Mouse (Mus musculus): ENCODE data around the gene Fcmr.

Fcmr gene

DNA sequence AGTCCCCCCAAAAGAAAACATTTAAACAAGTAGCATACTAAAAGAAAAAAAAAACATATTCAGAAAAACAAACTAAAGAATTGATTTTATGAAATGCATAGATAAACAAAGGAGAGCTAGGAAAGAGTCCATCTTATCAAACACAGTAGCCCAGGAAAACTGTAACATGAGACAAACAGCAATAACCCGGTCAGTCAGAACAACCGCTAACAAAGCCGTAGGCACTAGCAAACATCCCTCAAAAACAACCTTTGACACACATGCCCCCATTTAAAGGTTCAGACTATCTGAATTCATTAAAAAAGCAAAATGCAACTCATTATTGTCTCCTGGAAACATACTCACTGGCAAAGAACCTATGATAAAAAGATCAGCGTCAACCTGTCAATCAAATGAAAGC is 8.0 kb upstream of the Fcmr start:
- no peak for DNase-seq (ENCODE audit: low spot score in 2 of 2)

DNA sequence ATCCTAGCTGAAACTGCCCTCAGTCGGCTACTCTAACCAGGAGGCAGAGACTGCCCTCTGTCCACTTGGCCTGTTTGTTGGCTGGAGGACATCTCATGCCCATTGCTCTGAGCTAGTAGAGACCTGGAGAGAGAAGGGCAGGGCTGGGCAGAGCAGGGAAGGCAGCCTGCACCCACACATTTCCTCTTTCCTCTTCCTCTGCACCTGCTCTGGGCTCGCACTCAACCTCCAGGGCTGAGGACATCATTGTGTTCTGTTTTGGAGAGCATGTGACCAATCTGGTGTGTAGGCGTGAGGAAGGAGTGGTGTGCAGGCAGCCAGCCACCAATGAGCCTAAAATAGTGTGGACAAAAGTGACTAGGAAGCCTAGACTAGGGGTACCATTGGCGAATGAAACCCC is 1.2 kb upstream of the Fcmr start:
- DNase-seq (ENCODE audit: low spot score in 2 of 2), result no peak

DNA sequence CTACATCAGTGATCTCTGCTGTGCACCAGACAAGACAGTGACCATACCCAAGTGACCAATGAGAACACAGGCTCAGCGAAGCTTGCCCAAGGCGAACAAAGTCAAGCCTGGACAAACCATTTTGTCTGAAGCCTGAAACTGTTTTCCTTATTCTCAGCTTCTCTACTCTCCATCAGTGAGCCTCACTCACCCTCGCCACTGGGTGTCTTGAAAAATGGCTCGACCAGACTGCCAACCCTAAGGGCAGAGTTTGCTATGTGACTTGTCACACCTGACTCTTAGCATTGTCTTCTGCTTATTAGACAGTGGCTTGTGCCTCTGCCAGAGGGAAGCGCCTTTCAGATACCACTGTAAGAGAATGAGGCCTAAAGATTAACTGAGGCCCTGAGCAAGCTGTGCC is 728 bp upstream of the Fcmr start:
- no peak for DNase-seq (ENCODE audit: low spot score in 2 of 2)

DNA sequence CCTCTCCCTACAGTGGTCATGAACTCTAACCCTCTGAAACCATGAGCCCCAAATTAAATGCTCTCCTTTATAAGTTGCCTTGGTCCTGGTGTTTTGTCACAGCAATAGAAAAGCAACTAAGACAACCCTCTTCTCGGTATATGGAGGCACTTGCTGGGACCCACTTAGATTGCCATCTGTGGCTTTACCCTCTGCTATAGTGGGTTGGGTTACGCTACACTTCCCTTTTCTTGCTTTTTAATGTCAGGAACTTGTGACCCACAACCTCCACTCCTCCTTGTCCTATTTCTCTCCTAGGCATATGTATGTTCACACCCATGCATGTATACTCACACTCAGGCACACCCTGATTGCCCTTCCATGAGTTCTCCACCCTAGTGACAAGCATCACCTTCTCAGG is 7.4 kb downstream of the Fcmr start:
- DNase-seq (ENCODE audit: low spot score in 2 of 2), result no peak

DNA sequence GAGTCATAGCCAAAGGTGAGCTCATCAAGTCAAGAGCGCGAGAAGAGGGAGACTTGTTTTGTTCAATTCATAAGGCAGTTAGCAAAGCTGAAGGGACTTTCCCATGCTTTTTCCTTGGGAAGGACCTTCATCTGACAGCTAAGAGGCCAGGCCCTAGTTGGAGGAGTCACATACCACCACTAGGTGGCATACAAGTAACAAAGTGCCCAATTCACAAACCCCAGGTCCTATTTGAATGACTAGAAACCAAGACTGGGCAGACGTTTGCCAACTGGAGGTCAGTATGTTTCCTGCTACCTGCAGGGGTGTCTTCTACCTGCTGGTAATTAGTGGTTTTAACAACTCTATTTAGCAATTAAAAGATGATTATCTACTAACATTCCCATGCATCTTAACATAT is 9.7 kb downstream of the Fcmr start:
- peak in 1 of 2 experiments; percentile 59 for DNase-seq (ENCODE audit: low spot score in 2 of 2)

DNA sequence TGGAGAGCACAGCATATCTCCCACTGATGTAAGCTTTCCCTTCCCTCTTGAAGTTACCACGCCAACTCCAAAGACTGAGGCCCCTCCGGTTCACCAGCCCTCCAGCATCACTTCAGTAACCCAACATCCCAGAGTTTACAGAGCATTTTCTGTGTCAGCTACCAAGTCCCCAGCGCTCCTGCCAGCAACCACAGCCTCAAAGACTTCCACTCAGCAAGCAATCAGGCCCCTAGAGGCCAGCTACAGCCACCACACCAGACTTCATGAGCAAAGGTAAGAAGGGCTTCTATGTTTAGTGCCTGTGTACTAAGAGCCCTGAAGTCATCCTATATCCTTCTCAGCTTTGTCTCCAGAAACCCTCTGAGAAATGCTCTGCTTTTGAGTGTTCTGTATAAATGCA is 10.4 kb downstream of the Fcmr start:
- no peak for DNase-seq (ENCODE audit: low spot score in 2 of 2)

DNA sequence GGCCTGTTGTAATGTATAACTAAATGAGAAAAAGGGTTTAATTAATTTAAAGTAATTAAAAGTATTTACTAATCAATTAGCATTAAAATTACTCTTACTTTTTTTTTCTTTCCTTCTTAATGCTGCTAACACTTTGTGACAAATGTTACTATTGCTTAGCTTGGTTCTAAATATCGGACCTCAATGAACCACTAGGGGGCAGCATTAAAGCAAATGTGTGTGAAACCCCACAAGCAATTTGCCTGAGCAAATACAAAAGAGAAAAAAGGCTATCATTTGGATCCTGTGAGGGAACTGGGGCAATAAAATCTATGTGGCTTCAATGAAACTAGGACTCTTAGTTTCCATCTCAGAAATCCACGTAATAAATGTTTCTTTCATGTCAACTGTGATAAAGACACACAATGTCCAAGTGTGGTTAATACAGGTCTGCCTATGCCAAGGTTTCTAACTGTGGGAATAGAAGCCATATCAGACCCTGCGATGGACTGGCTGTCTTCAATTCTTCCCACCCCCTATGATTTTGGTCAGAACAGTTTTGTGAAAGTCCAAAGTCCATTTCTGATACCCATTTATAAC is 11.6 kb downstream of the Fcmr start:
- DNase-seq (ENCODE audit: low spot score in 2 of 2), result peak in 1 of 2 experiments; percentile 77

DNA sequence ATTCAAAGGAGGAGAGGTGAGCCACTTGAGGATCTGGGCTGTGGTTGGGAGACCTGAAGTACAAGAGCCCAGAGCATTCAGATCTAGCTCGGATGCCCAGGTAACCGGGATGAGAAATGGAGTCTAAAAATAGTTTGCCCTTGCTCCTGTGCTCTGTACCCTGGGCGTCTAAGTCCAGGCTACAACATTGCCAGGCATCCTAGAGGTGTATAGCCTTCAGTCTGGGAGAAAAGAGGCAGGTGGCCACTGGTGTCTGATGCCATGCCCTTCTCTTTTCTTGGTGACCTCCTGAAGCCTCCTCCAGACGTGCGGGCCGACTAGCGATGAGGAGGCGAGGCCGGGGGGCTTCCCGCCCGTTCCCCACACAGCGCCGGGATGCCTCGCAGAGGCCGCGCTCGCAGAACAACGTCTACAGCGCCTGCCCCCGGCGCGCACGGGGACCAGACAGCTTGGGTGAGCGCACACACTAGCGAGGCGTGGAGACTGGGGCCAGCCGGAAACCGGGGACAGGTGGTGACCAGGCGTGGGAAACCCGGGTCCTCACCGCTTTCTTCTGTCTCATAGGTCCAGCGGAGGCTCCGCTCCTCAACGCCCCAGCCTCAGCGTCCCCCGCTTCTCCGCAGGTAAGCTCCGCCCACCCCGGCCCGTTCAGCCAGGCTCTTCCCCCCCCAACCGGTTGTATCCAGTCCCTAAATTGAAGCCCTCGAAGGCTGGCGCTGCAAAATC is 12.6 kb downstream of the Fcmr start:
- DNase-seq (ENCODE audit: low spot score in 2 of 2), result no peak

DNA sequence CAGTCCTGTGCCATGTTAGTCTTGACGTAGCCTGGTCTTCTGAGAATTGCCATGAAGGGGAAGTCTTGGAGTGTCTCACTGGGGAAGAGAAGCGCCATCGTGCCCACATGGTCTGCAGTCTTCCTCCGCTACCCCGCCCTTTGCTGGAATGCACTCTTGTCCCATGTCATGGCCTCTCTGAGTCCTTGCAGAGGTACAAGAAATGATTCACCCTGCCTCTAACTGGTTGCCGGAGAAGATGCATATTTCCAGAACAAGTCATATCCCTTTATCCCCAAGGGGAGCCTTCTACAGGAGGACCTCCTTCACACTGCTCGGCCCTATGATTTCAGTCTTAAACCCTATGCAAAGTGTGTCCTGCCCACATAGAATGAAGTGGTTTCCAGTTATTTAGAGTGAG is 14.5 kb downstream of the Fcmr start:
- DNase-seq (ENCODE audit: low spot score in 2 of 2), result no peak

DNA sequence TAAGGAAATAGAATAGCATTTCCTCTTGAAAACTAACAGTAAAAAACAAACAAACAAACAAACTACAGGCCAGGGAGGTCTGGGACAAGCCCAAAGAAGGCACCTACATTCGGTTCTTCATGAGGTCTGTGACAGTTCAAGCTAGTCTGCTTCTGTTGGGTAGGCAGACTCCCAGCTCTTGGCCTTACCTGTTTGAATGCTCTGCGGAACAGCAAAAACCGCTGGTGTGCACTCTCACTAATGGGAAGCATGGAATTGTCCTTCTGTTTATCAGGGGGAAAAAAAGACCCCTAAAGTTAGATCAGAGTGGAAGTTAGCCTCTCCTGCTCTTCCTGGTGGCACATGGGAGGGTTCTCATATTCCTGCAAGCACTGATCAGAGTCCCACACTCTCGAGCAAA is 17.7 kb downstream of the Fcmr start:
- no peak for DNase-seq (ENCODE audit: low spot score in 2 of 2)

DNA sequence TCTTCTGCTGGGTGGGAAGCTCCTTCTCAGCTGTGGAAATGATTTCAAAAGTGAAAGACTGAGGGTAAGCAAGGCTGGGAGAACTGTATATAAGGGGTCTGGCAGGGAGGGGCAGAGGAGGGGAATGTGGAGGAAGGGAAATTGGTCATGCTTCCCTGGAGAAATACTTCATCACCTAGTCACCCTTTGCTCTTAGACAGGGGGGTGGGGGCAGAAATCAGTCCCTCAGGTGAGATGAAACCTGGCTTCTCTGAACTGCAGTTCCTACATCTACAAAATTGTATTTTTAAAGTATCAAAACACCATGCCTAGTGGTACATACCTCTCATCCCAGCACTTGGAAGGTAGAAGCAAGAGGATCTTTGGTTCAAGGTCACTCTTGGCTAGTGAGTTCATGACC is 21.9 kb downstream of the Fcmr start, which contains the start of gene Il24:
Gene Il24 (minus strand): TSS at position 101 of the 400 bp plus-strand sequence.
- no peak for DNase-seq (ENCODE audit: low spot score in 2 of 2)

DNA sequence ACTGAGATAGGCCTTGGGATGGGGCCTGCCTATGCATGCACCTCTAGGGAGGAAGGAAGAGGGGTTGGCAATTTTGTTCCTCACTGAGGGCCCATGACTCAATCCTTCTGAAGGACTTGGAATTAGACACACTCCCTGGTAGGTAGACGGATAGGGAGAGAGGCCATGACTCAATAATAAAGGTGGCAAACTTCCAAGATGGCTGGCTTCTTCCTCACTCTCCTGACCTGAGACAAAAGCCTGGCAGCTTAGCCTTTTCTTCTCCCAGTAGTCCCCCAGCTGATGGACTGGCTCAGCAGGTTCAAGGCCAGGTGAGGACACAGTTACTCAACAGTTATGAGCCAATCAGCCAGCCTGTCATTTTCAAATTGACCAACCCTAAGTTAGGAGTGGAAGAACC is 27.0 kb downstream of the Fcmr start:
- DNase-seq (ENCODE audit: low spot score in 2 of 2), result no peak

DNA sequence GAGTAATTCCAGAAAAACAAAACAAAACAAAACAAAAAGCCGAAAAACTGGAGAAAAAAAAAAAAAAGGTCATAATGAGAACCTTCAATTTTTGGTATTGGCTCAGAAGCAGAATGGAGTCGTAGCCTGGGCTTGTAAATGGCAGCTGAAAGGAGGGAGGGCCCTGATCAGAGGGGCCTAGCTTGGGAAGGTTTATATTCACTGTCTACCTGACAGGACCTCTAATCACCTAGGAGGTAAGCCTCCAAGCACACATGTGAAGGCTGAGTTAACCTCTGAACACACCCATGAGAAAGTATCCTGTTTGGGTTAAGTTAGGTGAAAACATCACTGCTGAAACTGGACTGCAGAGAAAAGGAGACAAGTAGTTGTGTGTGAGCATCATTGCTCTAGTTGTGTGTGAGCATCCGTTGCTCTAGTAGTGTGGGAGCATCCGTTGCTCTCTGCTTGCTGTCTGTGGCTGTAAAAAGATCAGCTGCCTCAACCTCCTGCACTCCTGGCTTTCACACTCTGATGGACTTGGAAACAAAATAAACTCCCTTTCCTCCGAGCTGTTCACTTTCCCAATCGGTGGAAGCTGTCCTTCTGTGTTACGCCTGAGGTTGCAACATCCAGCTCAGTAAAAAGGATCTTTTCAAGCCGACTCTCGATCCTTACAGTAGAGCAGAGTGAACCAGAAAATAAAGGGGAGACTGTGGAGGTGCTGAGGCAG is 28.0 kb downstream of the Fcmr start:
- DNase-seq (ENCODE audit: low spot score in 2 of 2), result no peak

DNA sequence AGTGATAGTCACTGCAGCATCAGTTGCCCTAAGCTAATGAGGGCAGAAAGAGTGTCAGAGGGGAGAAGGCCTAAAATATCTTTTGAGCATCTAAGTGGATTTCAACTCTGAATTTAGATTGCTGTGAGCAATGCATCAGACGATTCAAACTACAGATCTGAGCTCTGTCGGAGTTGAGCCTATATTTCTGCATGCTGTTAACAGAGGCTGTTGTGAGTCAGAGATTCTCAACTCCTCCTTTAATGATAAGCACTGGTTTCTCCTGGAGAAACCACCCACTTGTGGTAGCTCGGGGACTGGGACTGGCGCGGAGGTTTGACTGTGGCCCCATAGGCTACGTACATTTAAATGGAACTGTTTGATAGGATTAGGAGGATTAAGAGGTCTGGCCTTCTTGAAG is 29.0 kb downstream of the Fcmr start:
- no peak for DNase-seq (ENCODE audit: low spot score in 2 of 2)

DNA sequence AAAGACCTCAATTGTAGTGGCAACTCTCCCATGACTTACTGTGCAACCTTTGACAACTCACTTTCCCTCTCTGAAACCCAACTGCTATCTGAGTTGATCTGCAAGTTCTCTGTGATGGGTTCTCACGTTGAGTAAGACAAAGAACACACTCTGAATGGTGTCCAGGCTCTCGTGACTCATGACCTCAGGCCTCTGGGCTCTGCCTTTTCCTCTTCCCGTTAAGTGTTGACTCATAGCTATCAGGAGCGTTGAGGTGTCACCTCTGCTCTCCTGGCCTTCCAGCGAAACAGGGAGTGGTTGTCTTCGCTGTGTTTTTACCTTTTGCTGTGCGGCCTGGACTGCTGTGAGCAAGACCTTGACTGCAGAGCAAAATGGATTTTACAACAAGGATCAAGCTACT is 37.0 kb downstream of the Fcmr start:
- DNase-seq (ENCODE audit: low spot score in 2 of 2), result no peak

DNA sequence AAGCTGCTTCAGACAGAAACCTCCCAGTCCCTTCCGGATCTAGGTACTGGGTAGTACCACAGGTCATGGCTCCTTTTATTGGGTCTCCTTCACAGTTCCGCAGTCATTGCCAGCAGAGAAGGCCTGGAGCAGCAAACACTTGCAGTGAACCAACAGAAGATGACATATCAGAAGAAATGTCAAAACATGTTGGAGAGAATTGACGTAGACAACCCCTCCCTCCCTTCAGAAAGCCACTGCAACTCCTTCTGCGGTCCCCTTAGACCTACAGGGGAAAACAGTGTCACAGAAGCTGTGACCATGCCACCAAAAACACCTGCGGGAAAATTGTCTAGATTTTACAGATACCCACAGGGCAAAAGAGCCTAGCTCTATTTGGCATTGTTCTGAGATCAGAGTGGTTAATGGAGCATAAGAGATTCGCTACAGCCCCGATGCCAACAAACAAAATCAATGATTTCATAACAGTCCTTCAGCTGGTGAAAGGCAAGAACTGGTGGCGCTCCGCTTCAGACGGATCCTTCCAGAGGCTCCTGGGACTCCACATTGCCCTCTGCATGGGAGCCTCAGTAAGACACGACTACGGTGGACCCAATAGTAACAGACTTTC is 46.0 kb downstream of the Fcmr start, which contains the start of gene Il20:
Gene Il20 (minus strand): TSS at position 51 of the 610 bp plus-strand sequence.
- no peak for DNase-seq (ENCODE audit: low spot score in 2 of 2)

DNA sequence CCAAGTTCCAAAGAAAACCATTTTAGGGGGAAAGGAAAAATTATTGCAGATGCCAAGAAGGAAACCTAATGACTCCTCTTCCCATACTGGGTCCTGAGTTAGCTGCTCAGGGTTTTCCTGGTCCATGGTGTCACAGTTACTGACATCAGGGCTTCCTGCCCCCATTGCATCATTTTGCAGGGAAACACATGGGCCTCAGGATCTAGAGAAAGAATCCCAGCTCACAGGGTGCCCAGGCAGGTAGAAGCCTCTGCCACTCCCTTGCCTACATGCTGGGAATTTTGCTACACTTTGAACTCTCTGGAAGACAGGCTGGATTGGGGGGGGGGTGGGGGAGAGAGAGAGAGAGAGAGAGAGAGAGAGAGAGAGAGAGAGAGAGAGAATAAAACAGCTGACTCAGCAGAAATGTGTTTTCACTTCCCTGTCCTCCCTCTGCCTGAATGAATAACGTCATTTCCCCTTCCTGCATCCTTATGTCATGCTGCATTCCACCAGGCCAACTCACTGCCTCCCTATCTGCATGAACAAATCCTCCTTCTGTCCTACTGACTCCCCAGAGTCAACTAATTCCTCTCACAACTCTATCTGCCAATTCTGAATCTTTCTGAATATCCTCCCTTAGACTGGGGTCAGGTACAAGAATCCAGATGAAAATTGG is 53.0 kb downstream of the Fcmr start:
- no peak for DNase-seq (ENCODE audit: low spot score in 2 of 2)

DNA sequence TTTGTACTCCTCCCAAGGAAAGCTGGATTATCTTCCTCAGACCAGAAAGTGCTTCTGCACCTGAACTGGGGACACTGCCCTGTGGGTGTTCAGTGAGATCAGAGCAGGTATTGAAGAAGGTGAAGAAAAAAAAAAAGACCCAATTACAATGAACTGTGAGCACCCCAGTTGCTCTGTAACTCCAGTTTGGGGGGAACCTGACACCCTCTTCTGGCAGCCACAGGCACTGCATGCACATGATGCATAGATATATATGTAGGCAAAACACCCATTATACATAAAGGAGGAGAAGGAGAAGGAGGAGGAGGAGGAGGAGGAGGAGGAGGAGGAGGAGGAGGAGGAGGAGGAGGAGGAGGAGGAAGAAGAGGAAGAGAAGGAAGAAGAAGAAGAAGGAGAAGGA is 61.0 kb downstream of the Fcmr start:
- DNase-seq (ENCODE audit: low spot score in 2 of 2), result no peak

Measured in left cerebral cortex, adult 9 months (tissue).